Mouse (Mus musculus): ENCODE data around the gene Sult1b1. TPM values are rescaled to one million over a fixed set of nuclear protein-coding genes. Genes with fewer than 3 reads are reported as not detected.

Sult1b1 gene
- 0.45 TPM in 1 of 2 replicates, not detected in the other for polyA plus RNA-seq (2015; fragmentation: Nextera tagmentation; extraction: Ambion mirVana)

DNA sequence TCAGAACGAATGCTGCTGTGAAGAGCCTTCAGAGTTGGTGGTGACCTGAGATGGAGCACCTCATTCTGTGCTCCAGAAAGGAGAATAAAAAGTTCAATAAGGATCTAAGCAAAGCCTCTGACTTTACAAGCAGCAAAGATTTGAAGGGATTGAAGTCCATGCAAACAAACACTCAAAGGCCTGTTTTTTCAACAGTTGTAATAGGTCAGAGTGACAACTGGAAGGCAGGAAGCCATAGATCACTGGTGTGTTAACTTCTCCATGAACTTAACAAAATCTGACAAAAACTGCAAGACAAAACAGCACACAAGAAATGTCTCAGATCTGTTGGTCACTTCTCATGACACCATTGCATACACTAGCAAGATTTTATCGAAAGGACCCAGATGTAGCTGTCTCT is at the start of gene Sult1b1:
Sult1b1 (minus strand) TSS at position 85 of the 400 bp plus-strand sequence.
- H3K9ac ChIP-seq (replicated peaks), result no peak within 1 kb of the TSS
- H3K36me3 ChIP-seq, result no peaks in the 10 kb centered on the region
- ATAC-seq (ENCODE audit: low FRiP score), result no peak
- H3K4me3 ChIP-seq (replicated peaks), result no peak within 1 kb of the TSS
- H3K4me1 ChIP-seq, result no peaks in the 10 kb centered on the region
- 93% methylated on average over 2 of the region's 2 CpGs for WGBS
- H3K4me2 ChIP-seq, result no peak within 1 kb of the TSS
- no peaks in the 10 kb centered on the region for H3K27me3 ChIP-seq (replicated peaks)
- H3K27ac ChIP-seq (replicated peaks), result no peak within 1 kb of the TSS
- no peaks in the 10 kb centered on the region for H3K9me3 ChIP-seq (replicated peaks)

- H3K27ac ChIP-seq (replicated peaks), result no peak overlapping the region
- no peaks in the 10 kb centered on the region for H3K9me3 ChIP-seq (replicated peaks)
- H3K4me3 ChIP-seq (replicated peaks), result no peak overlapping the region
- no peak overlapping the region for H3K9ac ChIP-seq (replicated peaks)
- H3K36me3 ChIP-seq, result no peaks in the 10 kb centered on the region
- WGBS, result 92% methylated on average over 1 of the region's 1 CpGs
- H3K4me2 ChIP-seq, result no peak overlapping the region
- no peaks in the 10 kb centered on the region for H3K4me1 ChIP-seq
- H3K27me3 ChIP-seq (replicated peaks), result no peaks in the 10 kb centered on the region
- ATAC-seq (ENCODE audit: low FRiP score), result no peak
Measured at GRCm38 (mm10) chr5:87580389-87580788, 42.4 kb upstream of the Sult1b1 start.

DNA sequence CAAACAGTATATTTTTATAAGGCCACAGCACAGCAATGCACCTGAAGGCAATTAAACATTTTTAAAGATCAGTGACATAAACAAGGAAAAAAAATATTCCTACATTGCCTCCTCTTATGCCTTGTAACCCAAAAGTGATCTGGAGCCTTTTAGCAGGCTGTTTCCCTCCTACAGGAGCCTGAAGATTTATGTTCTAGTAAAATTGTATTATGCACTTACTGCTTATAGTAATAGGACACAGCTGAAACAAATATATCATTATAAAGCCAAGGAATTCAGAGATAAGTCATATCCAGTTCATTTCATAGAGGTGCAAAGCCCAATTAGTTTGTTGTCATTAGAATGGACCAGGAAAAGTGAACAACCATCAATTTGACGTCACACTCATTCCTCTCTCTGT is 36.2 kb upstream of the Sult1b1 start:
- no peak overlapping the region for H3K4me3 ChIP-seq (replicated peaks)
- ATAC-seq (ENCODE audit: low FRiP score), result no peak
- WGBS, result 39% methylated on average over 1 of the region's 1 CpGs
- no peaks in the 10 kb centered on the region for H3K36me3 ChIP-seq
- H3K4me1 ChIP-seq, result no peaks in the 10 kb centered on the region
- H3K4me2 ChIP-seq, result no peak overlapping the region
- no peak overlapping the region for H3K27ac ChIP-seq (replicated peaks)
- H3K27me3 ChIP-seq (replicated peaks), result no peaks in the 10 kb centered on the region
- no peak overlapping the region for H3K9ac ChIP-seq (replicated peaks)
- H3K9me3 ChIP-seq (replicated peaks), result no peaks in the 10 kb centered on the region

DNA sequence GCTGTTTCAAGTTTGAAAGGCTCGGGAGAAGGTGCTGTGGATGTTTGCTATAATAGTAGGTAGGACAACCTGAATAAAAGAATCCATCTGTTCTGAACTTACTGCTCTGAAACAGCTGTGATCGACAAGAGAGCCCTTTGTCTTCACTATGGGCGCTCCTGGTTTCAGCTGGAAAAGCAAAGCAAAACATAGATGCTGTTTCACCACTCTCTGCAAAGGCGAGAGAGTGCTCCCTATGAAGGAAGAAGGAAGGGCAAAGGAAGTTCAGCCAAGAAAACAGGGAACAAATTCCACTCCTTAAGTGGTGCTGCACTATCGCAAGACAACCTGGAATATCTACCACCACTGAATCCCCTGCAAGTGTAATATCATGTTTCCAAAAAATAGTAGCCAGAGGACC is 35.5 kb upstream of the Sult1b1 start:
- Histone ChIP-seq H3K4me1 (no peaks in the 10 kb centered on the region), H3K9ac (replicated peaks) (no peak overlapping the region), H3K27me3 (replicated peaks) (no peaks in the 10 kb centered on the region), H3K4me3 (replicated peaks) (no peak overlapping the region), H3K9me3 (replicated peaks) (no peaks in the 10 kb centered on the region), H3K27ac (replicated peaks) (no peak overlapping the region), H3K36me3 (no peaks in the 10 kb centered on the region), H3K4me2 (no peak overlapping the region)
- ATAC-seq (ENCODE audit: low FRiP score), result no peak
- WGBS, result 72% methylated on average over 5 of the region's 5 CpGs

- Histone ChIP-seq H3K4me1 (no peaks in the 10 kb centered on the region), H3K27ac (replicated peaks) (no peak overlapping the region), H3K27me3 (replicated peaks) (no peaks in the 10 kb centered on the region), H3K4me2 (no peak overlapping the region), H3K9me3 (replicated peaks) (no peaks in the 10 kb centered on the region), H3K9ac (replicated peaks) (no peak overlapping the region), H3K36me3 (no peaks in the 10 kb centered on the region), H3K4me3 (replicated peaks) (no peak overlapping the region)
- WGBS, result 85% methylated on average over 6 of the region's 6 CpGs
- ATAC-seq (ENCODE audit: low FRiP score), result no peak
Measured at GRCm38 (mm10) chr5:87572781-87573180, 34.8 kb upstream of the Sult1b1 start.

DNA sequence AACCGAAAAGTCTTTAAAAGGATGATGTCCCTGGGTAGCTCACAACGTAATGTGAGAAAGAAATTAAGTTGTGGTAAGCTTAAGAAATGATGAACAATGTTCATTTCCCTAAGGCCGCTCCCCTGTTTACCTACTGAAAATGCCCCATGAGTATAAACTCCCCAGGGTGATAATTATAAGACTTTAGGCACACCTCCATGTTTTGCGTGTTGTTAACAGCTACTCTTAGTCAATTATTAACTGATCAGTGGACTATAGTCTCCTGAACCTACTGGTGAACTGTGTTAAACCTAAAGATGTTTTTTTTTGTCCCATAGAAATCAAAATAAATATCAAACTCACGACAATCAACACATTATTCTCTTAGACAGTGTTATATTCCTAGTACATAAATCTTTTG is 30.9 kb upstream of the Sult1b1 start, which contains the start of gene Sult1d1:
Sult1d1 (minus strand) TSS at position 183 of the 400 bp plus-strand sequence.
- no peaks in the 10 kb centered on the region for H3K9me3 ChIP-seq (replicated peaks)
- H3K27me3 ChIP-seq (replicated peaks), result no peaks in the 10 kb centered on the region
- H3K36me3 ChIP-seq, result no peaks in the 10 kb centered on the region
- no peaks in the 10 kb centered on the region for H3K4me1 ChIP-seq
- no peak within 1 kb of the TSS for H3K4me2 ChIP-seq
- no peak within 1 kb of the TSS for H3K9ac ChIP-seq (replicated peaks)
- H3K27ac ChIP-seq (replicated peaks), result no peak within 1 kb of the TSS
- WGBS, result 74% methylated on average over 5 of the region's 5 CpGs
- H3K4me3 ChIP-seq (replicated peaks), result no peak within 1 kb of the TSS
- no peak for ATAC-seq (ENCODE audit: low FRiP score)

DNA sequence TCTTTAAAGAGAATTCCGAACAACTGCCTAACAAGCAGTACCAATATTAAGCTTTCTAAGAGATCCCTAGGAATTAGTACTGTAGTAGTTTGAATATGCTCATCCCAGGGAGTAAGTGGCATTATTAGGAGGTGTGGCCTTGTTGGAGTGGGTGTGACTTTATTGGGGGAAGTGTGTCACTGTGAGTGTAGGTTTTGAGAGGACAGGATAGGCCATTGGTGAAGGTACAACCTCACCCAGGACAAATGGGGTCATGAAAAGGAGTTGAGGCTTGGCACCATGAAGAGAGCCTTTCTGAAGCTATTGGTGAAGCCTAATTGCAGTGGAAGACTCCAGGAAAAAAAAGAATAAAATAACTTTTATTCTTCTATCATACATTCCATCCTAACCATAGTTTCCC is 29.3 kb upstream of the Sult1b1 start:
- H3K9me3 ChIP-seq (replicated peaks), result no peaks in the 10 kb centered on the region
- H3K27ac ChIP-seq (replicated peaks), result no peak overlapping the region
- 98% methylated on average over 1 of the region's 1 CpGs for WGBS
- no peaks in the 10 kb centered on the region for H3K36me3 ChIP-seq
- no peaks in the 10 kb centered on the region for H3K4me1 ChIP-seq
- H3K9ac ChIP-seq (replicated peaks), result no peak overlapping the region
- no peaks in the 10 kb centered on the region for H3K27me3 ChIP-seq (replicated peaks)
- H3K4me3 ChIP-seq (replicated peaks), result no peak overlapping the region
- H3K4me2 ChIP-seq, result no peak overlapping the region
- no peak for ATAC-seq (ENCODE audit: low FRiP score)

- no peak overlapping the region for H3K4me3 ChIP-seq (replicated peaks)
- no peak overlapping the region for H3K9ac ChIP-seq (replicated peaks)
- no peaks in the 10 kb centered on the region for H3K27me3 ChIP-seq (replicated peaks)
- H3K9me3 ChIP-seq (replicated peaks), result no peaks in the 10 kb centered on the region
- no peaks in the 10 kb centered on the region for H3K36me3 ChIP-seq
- no peak overlapping the region for H3K4me2 ChIP-seq
- H3K4me1 ChIP-seq, result no peaks in the 10 kb centered on the region
- no peak for ATAC-seq (ENCODE audit: low FRiP score)
- H3K27ac ChIP-seq (replicated peaks), result no peak overlapping the region
Measured at GRCm38 (mm10) chr5:87562966-87563365, 25.0 kb upstream of the Sult1b1 start.

DNA sequence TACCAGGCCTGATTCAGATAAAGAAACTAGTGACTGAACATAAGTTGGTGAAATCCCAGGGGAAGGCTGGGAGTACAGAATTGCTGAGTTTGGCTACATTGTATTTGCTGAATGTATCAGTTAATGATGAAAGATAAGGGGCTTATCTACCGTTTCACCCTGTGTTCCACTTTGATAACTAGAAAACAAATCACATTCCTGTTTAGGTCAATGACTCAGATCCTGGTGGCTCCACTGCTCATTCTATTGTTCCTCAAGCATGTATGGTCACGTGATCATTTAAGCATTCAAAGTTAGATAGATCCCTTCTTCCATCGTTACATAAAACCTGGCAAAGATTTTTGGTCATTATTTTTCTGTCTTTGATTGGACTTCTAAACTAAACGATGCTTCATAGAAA is 24.5 kb upstream of the Sult1b1 start:
- no peaks in the 10 kb centered on the region for H3K36me3 ChIP-seq
- H3K27ac ChIP-seq (replicated peaks), result no peak overlapping the region
- H3K27me3 ChIP-seq (replicated peaks), result no peaks in the 10 kb centered on the region
- WGBS, result 85% methylated on average over 4 of the region's 4 CpGs
- no peaks in the 10 kb centered on the region for H3K9me3 ChIP-seq (replicated peaks)
- no peaks in the 10 kb centered on the region for H3K4me1 ChIP-seq
- no peak overlapping the region for H3K4me3 ChIP-seq (replicated peaks)
- H3K4me2 ChIP-seq, result no peak overlapping the region
- H3K9ac ChIP-seq (replicated peaks), result no peak overlapping the region
- no peak for ATAC-seq (ENCODE audit: low FRiP score)

GRCm38 (mm10) chr5:87560145-87560544 is 22.1 kb upstream of the Sult1b1 start:
- 79% methylated on average over 5 of the region's 5 CpGs for WGBS
- ATAC-seq (ENCODE audit: low FRiP score), result no peak
- H3K4me3 ChIP-seq (replicated peaks), result no peak overlapping the region

DNA sequence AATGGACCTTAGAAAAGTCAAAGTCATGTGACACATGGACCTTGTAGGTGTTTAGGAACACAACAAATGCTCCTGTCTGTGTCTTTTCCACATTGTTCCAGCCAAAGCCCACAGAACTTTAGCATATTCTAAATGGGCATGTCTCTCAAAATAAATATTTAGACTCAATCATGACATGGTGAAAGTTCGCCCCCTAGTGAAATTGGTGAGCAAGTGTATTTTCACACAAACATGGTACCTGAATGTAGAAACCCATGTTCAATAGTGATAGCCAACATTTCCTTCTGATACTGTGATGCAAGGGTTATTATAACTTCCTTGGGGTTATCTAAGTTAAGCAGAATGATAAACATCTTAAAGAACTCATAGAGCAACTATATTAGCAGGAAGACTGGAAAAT is 12.9 kb upstream of the Sult1b1 start:
- Histone ChIP-seq H3K4me2 (no peak overlapping the region), H3K9me3 (replicated peaks) (no peaks in the 10 kb centered on the region), H3K9ac (replicated peaks) (no peak overlapping the region), H3K36me3 (no peaks in the 10 kb centered on the region), H3K4me1 (no peaks in the 10 kb centered on the region), H3K27me3 (replicated peaks) (no peaks in the 10 kb centered on the region), H3K27ac (replicated peaks) (no peak overlapping the region), H3K4me3 (replicated peaks) (no peak overlapping the region)
- 26% methylated on average over 1 of the region's 1 CpGs for WGBS
- ATAC-seq (ENCODE audit: low FRiP score), result no peak

More at GRCm38 (mm10) chr5:87560145-87560544, 22.1 kb upstream of the Sult1b1 start:
- Histone ChIP-seq H3K4me2 (no peak overlapping the region), H3K9me3 (replicated peaks) (no peaks in the 10 kb centered on the region), H3K36me3 (no peaks in the 10 kb centered on the region), H3K4me1 (no peaks in the 10 kb centered on the region), H3K27ac (replicated peaks) (no peak overlapping the region), H3K9ac (replicated peaks) (no peak overlapping the region), H3K27me3 (replicated peaks) (no peaks in the 10 kb centered on the region)

DNA sequence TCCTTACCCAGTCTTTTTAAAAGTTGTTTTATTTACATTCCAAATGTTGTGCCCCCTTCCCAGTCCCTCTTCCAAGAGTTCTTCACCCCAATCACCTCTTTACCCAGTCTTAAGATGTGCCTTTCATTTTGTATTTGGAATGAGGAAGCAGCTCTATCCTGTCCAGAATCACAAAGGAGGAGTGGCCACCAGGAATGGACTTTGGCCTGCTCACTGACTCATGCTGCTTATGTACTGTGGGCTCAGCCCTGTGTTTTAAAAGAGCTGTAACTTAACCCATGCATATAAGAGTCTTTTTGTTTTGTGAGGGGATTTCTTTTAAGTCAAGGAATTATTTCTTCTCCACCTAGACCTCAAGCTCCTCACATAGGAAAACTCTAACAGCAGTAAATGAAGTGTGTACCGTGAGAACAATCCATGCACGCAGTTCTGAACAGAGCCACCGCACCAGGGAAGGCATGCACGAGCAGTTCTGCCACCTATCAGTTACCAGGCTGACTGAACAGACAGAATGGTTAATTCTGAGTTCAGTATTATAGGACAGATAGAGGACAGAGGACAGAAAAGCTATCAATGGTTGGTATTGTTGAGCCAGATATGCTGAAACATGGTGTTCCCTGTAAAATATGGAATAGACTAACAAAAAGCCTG is 1.9 kb downstream of the Sult1b1 start:
- Histone ChIP-seq H3K4me3 (replicated peaks) (no peak overlapping the region), H3K27ac (replicated peaks) (no peak overlapping the region), H3K27me3 (replicated peaks) (no peaks in the 10 kb centered on the region), H3K36me3 (no peaks in the 10 kb centered on the region), H3K4me2 (no peak overlapping the region), H3K4me1 (no peaks in the 10 kb centered on the region), H3K9ac (replicated peaks) (no peak overlapping the region), H3K9me3 (replicated peaks) (no peaks in the 10 kb centered on the region)
- no peak for ATAC-seq (ENCODE audit: low FRiP score)
- 79% methylated on average over 4 of the region's 4 CpGs for whole genome bisulfite sequencing

Data from neural tube, embryonic 15.5 days (tissue).